Mouse (Mus musculus) layer of hippocampus, postnatal 36 days (tissue): ENCODE measurements around the gene Eps15l1. TPM values are rescaled to one million over a fixed set of nuclear protein-coding genes. Genes with fewer than 3 reads are reported as not detected.

Source experiments
- microRNA-seq, 2 experiments: library from miRNA; unstranded; fragments of <30 nt; microRNA quantifications; one replicate each; pipeline ENCODE4 v1.2.0; 2021
- total RNA-seq, 2 experiments: library from RNA; stranded (reverse); gene quantifications; 2 replicates each; pipeline ENCODE4 v1.2.3; 2021

Eps15l1 gene
- total RNA-seq, 2 experiments from 2014 or later, result 63.6 to 73.8 TPM

Small RNA genes lying within 50 kb of the gene (microRNA-seq; reads per million reads assigned to microRNA genes)
- gene Mir7068, result 2.1 to 4.0 reads per million in 2 experiments

Other genes with a start within 250 kb of the Eps15l1 start
- gene Hsh2d, start 231.8 kb downstream of the Eps15l1 start, total RNA-seq, result not detected
- under 1 TPM in 1 of 2 experiments, not detected in 1; 0.48 TPM for gene Cib3, start 208.6 kb downstream of the Eps15l1 start, total RNA-seq
- gene Gm11034, start 207.8 kb downstream of the Eps15l1 start, total RNA-seq, result not detected
- gene Fam32a, start 201.7 kb downstream of the Eps15l1 start, total RNA-seq, result 10 to 100 TPM; 59.4 to 64.2 TPM
- gene Ap1m1, start 181.4 kb downstream of the Eps15l1 start, total RNA-seq, result 10 to 100 TPM; 74.5 to 94.0 TPM
- 1 to 10 TPM; 7.7 to 9.7 TPM for gene Gm10282, start 116.2 kb downstream of the Eps15l1 start, total RNA-seq
- 10 to 100 TPM; 16.4 to 18.5 TPM for gene Klf2, start 102.4 kb downstream of the Eps15l1 start, total RNA-seq
- 1 to 10 TPM in 1 of 2 experiments, under 1 TPM in 1; 0.32 to 1.4 TPM for gene Calr3, start 22.4 kb upstream of the Eps15l1 start, total RNA-seq
- gene 1700030K09Rik, start 22.4 kb upstream of the Eps15l1 start, total RNA-seq, result 10 to 100 TPM; 14.7 to 15.7 TPM
- gene Cherp, start 53.8 kb upstream of the Eps15l1 start, total RNA-seq, result 10 to 100 TPM; 70.2 to 77.2 TPM
- gene Slc35e1, start 71.2 kb upstream of the Eps15l1 start, total RNA-seq, result 10 to 100 TPM; 47.2 to 47.4 TPM
- 10 to 100 TPM in 1 of 2 experiments, 1 to 10 TPM in 1; 9.9 to 11.0 TPM for gene Med26, start 126.8 kb upstream of the Eps15l1 start, total RNA-seq
- gene Smim7, start 149.6 kb upstream of the Eps15l1 start, total RNA-seq, result 100 to 1,000 TPM; 101 to 105 TPM
- gene Tmem38a, start 150.6 kb upstream of the Eps15l1 start, total RNA-seq, result 100 to 1,000 TPM; 121 to 127 TPM
- 10 to 100 TPM; 47.1 to 57.8 TPM for gene Nwd1, start 225.3 kb upstream of the Eps15l1 start, total RNA-seq